Mouse (Mus musculus) cerebellum, adult 2 months (tissue): ENCODE measurements at regions not wholly inside any gene's neighbourhood (a gene's known extent, or its start where the extent isn't known, plus 50 kb on each side); places are given as distances from the start of the nearest gene placed in this dataset.

ENCODE experiments used
- CTCF ChIP-seq: fragments of 200-500 bp; IDR thresholded peaks from 2 replicates; pipeline ENCODE4 v1.5.1; 2011; ENCODE audit warnings: low read depth, mild to moderate bottlenecking, control low read depth, low read length, moderate library complexity, borderline replicate concordance; ENCODE audit not compliant: insufficient read depth
- POLR2A ChIP-seq: fragments of 200-500 bp; IDR thresholded peaks from 2 replicates; pipeline ENCODE4 v1.6.1; 2011; ENCODE audit warnings: low read length, control low read depth, borderline replicate concordance; ENCODE audit not compliant: insufficient read depth

GRCm38 (mm10) chr8:109336203-109336602, 157.6 kb upstream of the Pmfbp1 start:
- TF ChIP-seq POLR2A (no peak), CTCF (no peak)
